Mouse (Mus musculus) hindbrain, embryonic 16.5 days (tissue): ENCODE data around the gene Drc1. TPM values are rescaled to one million over a fixed set of nuclear protein-coding genes. Genes with fewer than 3 reads are reported as not detected.

ENCODE experiments used
- ATAC-seq: fragments of 200-750 bp; cut with Nextera tagmentation; 2 replicates; pipeline ENCODE4 v1.8.0; 2017; ENCODE audit warnings: moderate TSS enrichment, moderate library complexity
- H3K27ac ChIP-seq: fragments of 300-500 bp; sonication (generic); 2 replicates; pipeline ENCODE4 v1.5.1; 2014; ENCODE audit warnings: low read depth, mild to moderate bottlenecking, control low read depth, low read length, moderate library complexity
- H3K27me3 ChIP-seq: fragments of 300-500 bp; sonication (generic); replicated peaks from 2 replicates; pipeline ENCODE4 v1.6.1; 2014; ENCODE audit warnings: low read length; ENCODE audit not compliant: control insufficient read depth, insufficient read depth
- H3K36me3 ChIP-seq: fragments of 300-500 bp; sonication (generic); 2 replicates; pipeline ENCODE4 v1.6.1; 2014; ENCODE audit warnings: mild to moderate bottlenecking, low read length, moderate library complexity, mixed read lengths; ENCODE audit not compliant: control insufficient read depth, insufficient read depth
- H3K4me1 ChIP-seq: fragments of 300-500 bp; sonication (generic); 2 replicates; pipeline ENCODE4 v1.6.1; 2014; ENCODE audit warnings: low read depth, low read length; ENCODE audit not compliant: control insufficient read depth, insufficient read depth
- H3K4me2 ChIP-seq: fragments of 300-500 bp; sonication (generic); 2 replicates; pipeline ENCODE4 v1.6.1; 2014; ENCODE audit warnings: mild to moderate bottlenecking, low read length, control low read depth, moderate library complexity
- H3K4me3 ChIP-seq: fragments of 300-500 bp; sonication (generic); 2 replicates; pipeline ENCODE4 v1.5.1; 2014; ENCODE audit warnings: mild to moderate bottlenecking, low read length, control low read depth, moderate library complexity
- H3K9ac ChIP-seq: fragments of 300-500 bp; sonication (generic); 2 replicates; pipeline ENCODE4 v1.6.1; 2014; ENCODE audit warnings: low read depth, mild to moderate bottlenecking, control low read depth, low read length, moderate library complexity
- H3K9me3 ChIP-seq: fragments of 300-500 bp; sonication (generic); 2 replicates; pipeline ENCODE4 v1.6.1; 2014; ENCODE audit warnings: mild to moderate bottlenecking, low read length, moderate library complexity; ENCODE audit not compliant: control insufficient read depth
- WGBS: fragments of 180-500 bp; shearing (Covaris S2); extraction: QIAGEN DNeasy Blood & Tissue Kit; methylation state at CpG from one replicate; pipeline ENCODE4 v1.1.7; 2014; 5-methylcytosine and 5-hydroxymethylcytosine counted together
- polyA plus RNA-seq: library from polyadenylated mRNA; unstranded; fragments of >200 nt; fragmentation: Nextera tagmentation; extraction: Ambion mirVana; gene quantifications from 2 replicates; pipeline ENCODE4 v1.2.1, GENCODE M21; 2015

The Drc1 gene
- polyA plus RNA-seq: 6.3 and 7.0 TPM in 2 replicates

GRCm38 (mm10) chr5:30281291-30281732 is at the start of gene Drc1:
Gene Drc1 (plus strand): TSS chr5:30281388.
- Histone ChIP-seq H3K4me1 (peaks cover 2% of the 10 kb centered on the region; the same call in 1 of the 2 replicates), H3K4me2 (peak within 1 kb of the TSS; percentile 79), H3K9me3 (no peaks in the 10 kb centered on the region; the same call in 1 of the 2 replicates), H3K27me3 (no peaks in the 10 kb centered on the region), H3K4me3 (peak within 1 kb of the TSS; percentile 60), H3K36me3 (no peaks in the 10 kb centered on the region), H3K27ac (0 out of 2 replicates have a peak within 1 kb of the TSS, but pooled peaks have one; percentile 32), H3K9ac (peak within 1 kb of the TSS; percentile 70)
- ATAC-seq: peak; percentile 96
- WGBS: 0% methylated on average over 25 of the region's 26 CpGs

GRCm38 (mm10) chr5:30231891-30232270 is 49.3 kb upstream of the Drc1 start:
- Histone ChIP-seq H3K9ac (peak overlapping the region; percentile 78), H3K4me1 (peaks cover 26% of the 10 kb centered on the region), H3K27ac (peak overlapping the region; percentile 82), H3K4me2 (peak overlapping the region; percentile 90), H3K4me3 (peak overlapping the region; percentile 82), H3K36me3 (no peaks in the 10 kb centered on the region; the same call in 1 of the 2 replicates), H3K27me3 (no peaks in the 10 kb centered on the region), H3K9me3 (no peaks in the 10 kb centered on the region)
- ATAC-seq: no peak
- 31% methylated on average over 16 of the region's 16 CpGs for WGBS

- 1% methylated on average over 70 of the region's 71 CpGs for WGBS
- Histone ChIP-seq H3K9me3 (no peaks in the 10 kb centered on the region), H3K4me1 (peaks cover 26% of the 10 kb centered on the region), H3K4me3 (peak within 1 kb of the TSS; percentile 82), H3K27ac (peak within 1 kb of the TSS; percentile 94), H3K27me3 (no peaks in the 10 kb centered on the region), H3K4me2 (peak within 1 kb of the TSS; percentile 90), H3K9ac (peak within 1 kb of the TSS; percentile 89), H3K36me3 (no peaks in the 10 kb centered on the region; the same call in 1 of the 2 replicates)
- ATAC-seq: peak; percentile 99
Observed at GRCm38 (mm10) chr5:30232271-30232971, 48.8 kb upstream of the Drc1 start, which contains the start of gene Selenoi. Gene Selenoi (plus strand): TSS chr5:30232581.

- peak overlapping the region; percentile 82 for H3K4me3 ChIP-seq
- H3K27ac ChIP-seq: peak overlapping the region; percentile 94
- no peaks in the 10 kb centered on the region; the same call in 1 of the 2 replicates for H3K36me3 ChIP-seq
- WGBS: 2% methylated on average over 15 of the region's 15 CpGs
- H3K4me1 ChIP-seq: peaks cover 26% of the 10 kb centered on the region
- no peaks in the 10 kb centered on the region for H3K9me3 ChIP-seq
- H3K4me2 ChIP-seq: peak overlapping the region; percentile 90
- ATAC-seq: no peak
- H3K9ac ChIP-seq: peak overlapping the region; percentile 89
- no peaks in the 10 kb centered on the region for H3K27me3 ChIP-seq
Observed at GRCm38 (mm10) chr5:30233042-30233441, 48.1 kb upstream of the Drc1 start.

GRCm38 (mm10) chr5:30233979-30234378 is 47.2 kb upstream of the Drc1 start:
- Histone ChIP-seq H3K4me2 (peak overlapping the region; percentile 90), H3K9ac (peak overlapping the region; percentile 6; the same call in 1 of the 2 replicates), H3K36me3 (no peaks in the 10 kb centered on the region; the same call in 1 of the 2 replicates), H3K27ac (no peak overlapping the region), H3K9me3 (no peaks in the 10 kb centered on the region), H3K4me3 (peak overlapping the region; percentile 82), H3K4me1 (peaks cover 26% of the 10 kb centered on the region), H3K27me3 (no peaks in the 10 kb centered on the region)
- WGBS: 70% methylated on average over 8 of the region's 8 CpGs
- ATAC-seq: no peak

- WGBS: 94% methylated on average over 2 of the region's 2 CpGs
- H3K36me3 ChIP-seq: no peaks in the 10 kb centered on the region
- H3K4me1 ChIP-seq: peaks cover 26% of the 10 kb centered on the region
- no peak overlapping the region for H3K4me3 ChIP-seq
- H3K4me2 ChIP-seq: no peak overlapping the region
- no peaks in the 10 kb centered on the region for H3K27me3 ChIP-seq
- H3K9me3 ChIP-seq: no peaks in the 10 kb centered on the region
- no peak overlapping the region for H3K9ac ChIP-seq
- no peak overlapping the region for H3K27ac ChIP-seq
- no peak for ATAC-seq
Observed at GRCm38 (mm10) chr5:30235641-30236126, 45.5 kb upstream of the Drc1 start.

- WGBS: 95% methylated on average over 5 of the region's 5 CpGs
- Histone ChIP-seq H3K4me1 (peaks cover 18% of the 10 kb centered on the region), H3K9ac (no peak overlapping the region), H3K4me2 (no peak overlapping the region), H3K27ac (no peak overlapping the region), H3K4me3 (no peak overlapping the region), H3K36me3 (no peaks in the 10 kb centered on the region), H3K9me3 (no peaks in the 10 kb centered on the region), H3K27me3 (no peaks in the 10 kb centered on the region)
- ATAC-seq: no peak
Observed at GRCm38 (mm10) chr5:30238533-30238932, 42.7 kb upstream of the Drc1 start.

GRCm38 (mm10) chr5:30240552-30240951 is 40.6 kb upstream of the Drc1 start:
- Histone ChIP-seq H3K4me2 (no peak overlapping the region), H3K4me3 (no peak overlapping the region)
- 92% methylated on average over 7 of the region's 7 CpGs for WGBS

GRCm38 (mm10) chr5:30242410-30242809 is 38.8 kb upstream of the Drc1 start:
- Histone ChIP-seq H3K27me3 (no peaks in the 10 kb centered on the region), H3K36me3 (no peaks in the 10 kb centered on the region), H3K4me1 (peaks cover 2% of the 10 kb centered on the region; the same call in 1 of the 2 replicates), H3K4me2 (no peak overlapping the region), H3K4me3 (no peak overlapping the region), H3K9ac (no peak overlapping the region), H3K9me3 (no peaks in the 10 kb centered on the region), H3K27ac (no peak overlapping the region)
- ATAC-seq: no peak
- 54% methylated on average over 1 of the region's 1 CpGs for WGBS

More at GRCm38 (mm10) chr5:30240552-30240951, 40.6 kb upstream of the Drc1 start:
- H3K9ac ChIP-seq: no peak overlapping the region
- H3K27ac ChIP-seq: no peak overlapping the region
- H3K4me1 ChIP-seq: peaks cover 5% of the 10 kb centered on the region; the same call in 1 of the 2 replicates
- H3K36me3 ChIP-seq: no peaks in the 10 kb centered on the region
- H3K27me3 ChIP-seq: no peaks in the 10 kb centered on the region
- no peaks in the 10 kb centered on the region for H3K9me3 ChIP-seq
- no peak for ATAC-seq
